Mouse (Mus musculus) forebrain, postnatal 0 days (tissue): ENCODE measurements at regions not wholly inside any gene's neighbourhood (a gene's known extent, or its start where the extent isn't known, plus 50 kb on each side); places are given as distances from the start of the nearest gene placed in this dataset.
A peak's percentile ranks its signal among the peaks of the same experiment; 100 is the strongest.
"Not testable (repeated sequence)": the region's sequence is repeated elsewhere in the genome, so short reads cannot be mapped to it uniquely, and the experiment has no call there.

Experiments
- ATAC-seq: fragments of 200-750 bp; cut with Nextera tagmentation; 2 replicates; pipeline ENCODE4 v1.8.0; 2017; ENCODE audit warnings: mild to moderate bottlenecking, moderate library complexity
- DNase-seq: peaks from one replicate; pipeline ENCODE4 v3.0.0-alpha.2; 2015
- H3K27ac ChIP-seq: fragments of 300-500 bp; sonication (generic); 2 replicates; pipeline ENCODE4 v1.5.1; 2014; ENCODE audit warnings: low read depth, mild to moderate bottlenecking, antibody characterized with exemption, low read length, moderate library complexity, mixed read lengths
- H3K27me3 ChIP-seq: fragments of 300-500 bp; sonication (generic); 2 replicates; pipeline ENCODE4 v1.6.1; 2014; ENCODE audit warnings: mild to moderate bottlenecking, low read length, mixed read lengths; ENCODE audit not compliant: insufficient read depth
- H3K36me3 ChIP-seq: fragments of 300-500 bp; sonication (generic); 2 replicates; pipeline ENCODE4 v1.6.1; 2014; ENCODE audit warnings: mild to moderate bottlenecking, moderate library complexity; ENCODE audit not compliant: insufficient read depth
- H3K4me1 ChIP-seq: fragments of 300-500 bp; sonication (generic); 2 replicates; pipeline ENCODE4 v1.6.1; 2014; ENCODE audit warnings: antibody characterized with exemption; ENCODE audit not compliant: insufficient read depth
- H3K4me2 ChIP-seq: fragments of 300-500 bp; sonication (generic); 2 replicates; pipeline ENCODE4 v1.6.1; 2014; ENCODE audit warnings: low read depth, mild to moderate bottlenecking, moderate library complexity
- H3K4me3 ChIP-seq: fragments of 300-500 bp; sonication (generic); 2 replicates; pipeline ENCODE4 v1.5.1; 2014; ENCODE audit warnings: low read depth, low read length, mixed read lengths
- H3K9ac ChIP-seq: fragments of 300-500 bp; sonication (generic); 2 replicates; pipeline ENCODE4 v1.6.1; 2014; ENCODE audit warnings: mild to moderate bottlenecking
- H3K9me3 ChIP-seq: fragments of 300-500 bp; sonication (generic); 2 replicates; pipeline ENCODE4 v1.6.1; 2016; ENCODE audit warnings: low read length
- CTCF ChIP-seq: sonication (generic); IDR thresholded peaks from 2 replicates; pipeline ENCODE4 v1.5.1; 2016; ENCODE audit warnings: antibody characterized with exemption, control low read depth, low read depth
- WGBS: fragments of 180-500 bp; shearing (Covaris S2); extraction: QIAGEN DNeasy Blood & Tissue Kit; methylation state at CpG from one replicate; pipeline ENCODE4 v1.1.7; 2014; 5-methylcytosine and 5-hydroxymethylcytosine counted together

GRCm38 (mm10) chr1:30564757-30565156 is 309.0 kb downstream of the Phf3 start:
- Histone ChIP-seq H3K9me3 (no peaks in the 10 kb centered on the region), H3K27ac (no peak overlapping the region), H3K4me1 (no peaks in the 10 kb centered on the region), H3K4me2 (no peak overlapping the region), H3K9ac (no peak overlapping the region), H3K27me3 (no peaks in the 10 kb centered on the region), H3K36me3 (no peaks in the 10 kb centered on the region), H3K4me3 (no peak overlapping the region)
- ATAC-seq (peak; percentile 40; the same call in 1 of the 2 replicates), DNase-seq (no peak)
- WGBS, result 88% methylated on average over 6 of the region's 6 CpGs
- no peak for TF ChIP-seq CTCF

GRCm38 (mm10) chr1:30548761-30549160 is 325.0 kb downstream of the Phf3 start:
- H3K4me2 ChIP-seq, ATAC-seq, H3K9ac ChIP-seq, H3K36me3 ChIP-seq, H3K27ac ChIP-seq, H3K4me3 ChIP-seq, H3K9me3 ChIP-seq, DNase-seq, H3K4me1 ChIP-seq, H3K27me3 ChIP-seq: not testable (repeated sequence)
- 12% methylated on average over 4 of the region's 4 CpGs for WGBS

- 93% methylated on average over 13 of the region's 13 CpGs for WGBS
- Histone ChIP-seq H3K27ac (no peak overlapping the region), H3K9ac (no peak overlapping the region), H3K36me3 (no peaks in the 10 kb centered on the region), H3K27me3 (no peaks in the 10 kb centered on the region), H3K9me3 (no peaks in the 10 kb centered on the region), H3K4me1 (no peaks in the 10 kb centered on the region), H3K4me2 (no peak overlapping the region), H3K4me3 (no peak overlapping the region)
- ATAC-seq (no peak), DNase-seq (no peak)
- TF ChIP-seq CTCF, result no peak
Observed at GRCm38 (mm10) chr1:30540088-30540698, 333.5 kb downstream of the Phf3 start.

- no peaks in the 10 kb centered on the region for H3K4me1 ChIP-seq
- H3K4me2 ChIP-seq, result no peak overlapping the region
- TF ChIP-seq CTCF, result no peak
- H3K36me3 ChIP-seq, result no peaks in the 10 kb centered on the region
- H3K27me3 ChIP-seq, result no peaks in the 10 kb centered on the region
- H3K4me3 ChIP-seq, result no peak overlapping the region
- H3K9me3 ChIP-seq, result no peaks in the 10 kb centered on the region
- ATAC-seq (peak; percentile 81), DNase-seq (peak; percentile 7)
- H3K9ac ChIP-seq, result no peak overlapping the region
- 48% methylated on average over 11 of the region's 11 CpGs for WGBS
- H3K27ac ChIP-seq, result peak overlapping the region; percentile 35; the same call in 1 of the 2 replicates
Observed at GRCm38 (mm10) chr1:30536989-30537975, 336.4 kb downstream of the Phf3 start.

GRCm38 (mm10) chr1:30517348-30517747 is 356.4 kb downstream of the Phf3 start:
- no peak overlapping the region for H3K4me2 ChIP-seq
- H3K9ac ChIP-seq, result no peak overlapping the region
- no peaks in the 10 kb centered on the region for H3K9me3 ChIP-seq
- no peaks in the 10 kb centered on the region for H3K4me1 ChIP-seq
- H3K4me3 ChIP-seq, result no peak overlapping the region
- H3K27me3 ChIP-seq, result no peaks in the 10 kb centered on the region
- no peaks in the 10 kb centered on the region for H3K36me3 ChIP-seq
- TF ChIP-seq CTCF, result no peak
- ATAC-seq (no peak), DNase-seq (no peak)
- no peak overlapping the region for H3K27ac ChIP-seq
- WGBS, result 79% methylated on average over 3 of the region's 3 CpGs

GRCm38 (mm10) chr1:30515846-30516245 is 357.9 kb downstream of the Phf3 start:
- no peak for ATAC-seq
- 94% methylated on average over 6 of the region's 6 CpGs for WGBS
- Histone ChIP-seq H3K27ac (no peak overlapping the region), H3K27me3 (no peaks in the 10 kb centered on the region), H3K4me3 (no peak overlapping the region), H3K9ac (no peak overlapping the region), H3K9me3 (no peaks in the 10 kb centered on the region), H3K4me2 (no peak overlapping the region), H3K4me1 (no peaks in the 10 kb centered on the region), H3K36me3 (no peaks in the 10 kb centered on the region)
- no peak for DNase-seq
- TF ChIP-seq CTCF, result no peak

GRCm38 (mm10) chr1:30503224-30503623 is 370.5 kb downstream of the Phf3 start:
- Histone ChIP-seq H3K9me3 (no peaks in the 10 kb centered on the region), H3K36me3 (no peaks in the 10 kb centered on the region), H3K4me1 (no peaks in the 10 kb centered on the region), H3K4me2 (no peak overlapping the region), H3K9ac (no peak overlapping the region), H3K27ac (no peak overlapping the region), H3K27me3 (no peaks in the 10 kb centered on the region), H3K4me3 (no peak overlapping the region)
- ATAC-seq, result peak; percentile 73; the same call in 1 of the 2 replicates
- WGBS, result 16% methylated on average over 1 of the region's 1 CpGs
- DNase-seq, result peak; percentile 85
- TF ChIP-seq CTCF, result peak; percentile 81
